Mouse (Mus musculus) midbrain, embryonic 13.5 days (tissue): ENCODE data around the gene Rpn1. TPM values are rescaled to one million over a fixed set of nuclear protein-coding genes. Genes with fewer than 3 reads are reported as not detected.

ENCODE experiments used
- ATAC-seq: fragments of 200-750 bp; cut with Nextera tagmentation; 2 replicates; pipeline ENCODE4 v1.8.0; 2017; ENCODE audit warnings: mild to moderate bottlenecking, moderate TSS enrichment, moderate library complexity
- H3K27ac ChIP-seq: fragments of 300-500 bp; sonication (generic); 2 replicates; pipeline ENCODE4 v1.5.1; 2015; ENCODE audit warnings: inconsistent platforms, mild to moderate bottlenecking, moderate library complexity
- H3K27me3 ChIP-seq: fragments of 300-500 bp; sonication (generic); 2 replicates; pipeline ENCODE4 v1.6.1; 2015; ENCODE audit warnings: mild to moderate bottlenecking, inconsistent platforms
- H3K36me3 ChIP-seq: fragments of 300-500 bp; sonication (generic); 2 replicates; pipeline ENCODE4 v1.6.1; 2015; ENCODE audit warnings: mild to moderate bottlenecking, inconsistent platforms
- H3K4me1 ChIP-seq: fragments of 300-500 bp; sonication (generic); replicated peaks from 2 replicates; pipeline ENCODE4 v1.6.1; 2015; ENCODE audit warnings: inconsistent platforms
- H3K4me2 ChIP-seq: fragments of 300-500 bp; sonication (generic); replicated peaks from 2 replicates; pipeline ENCODE4 v1.6.1; 2015; ENCODE audit warnings: moderate library complexity, mild to moderate bottlenecking, inconsistent platforms
- H3K4me3 ChIP-seq: fragments of 300-500 bp; sonication (generic); replicated peaks from 2 replicates; pipeline ENCODE4 v1.5.1; 2015; ENCODE audit warnings: mild to moderate bottlenecking, inconsistent platforms
- H3K9ac ChIP-seq: fragments of 300-500 bp; sonication (generic); replicated peaks from 2 replicates; pipeline ENCODE4 v1.6.1; 2015; ENCODE audit warnings: mild to moderate bottlenecking, inconsistent platforms
- H3K9me3 ChIP-seq: fragments of 300-500 bp; sonication (generic); 2 replicates; pipeline ENCODE4 v1.6.1; 2016; ENCODE audit warnings: mild to moderate bottlenecking, inconsistent platforms
- WGBS: fragments of 180-500 bp; shearing (Covaris S2); methylation state at CpG from one replicate; pipeline ENCODE4 v1.1.7; 2015; 5-methylcytosine and 5-hydroxymethylcytosine counted together
- polyA plus RNA-seq: library from polyadenylated mRNA; unstranded; fragments of >200 nt; fragmentation: Nextera tagmentation; extraction: Ambion mirVana; gene quantifications from 2 replicates; pipeline ENCODE4 v1.2.1, GENCODE M21; 2015

Rpn1 gene
- 257 TPM in 2 replicates for polyA plus RNA-seq

- H3K36me3 ChIP-seq = peaks cover 10% of the 10 kb centered on the region
- H3K4me1 ChIP-seq = peaks cover 30% of the 10 kb centered on the region
- WGBS = under 1% methylated on average over 69 of the region's 71 CpGs
- H3K4me2 ChIP-seq = peak within 1 kb of the TSS; percentile 99
- peak within 1 kb of the TSS; percentile 95 for H3K9ac ChIP-seq
- peak within 1 kb of the TSS; percentile 99 for H3K4me3 ChIP-seq
- H3K9me3 ChIP-seq = no peaks in the 10 kb centered on the region
- H3K27me3 ChIP-seq = peaks cover 6% of the 10 kb centered on the region
- peak; percentile 98 for ATAC-seq
- H3K27ac ChIP-seq = peak within 1 kb of the TSS; percentile 81
Observed at GRCm38 (mm10) chr6:88084278-88085151, at the start of gene Rpn1. Rpn1 (plus strand) TSS chr6:88084482.

GRCm38 (mm10) chr6:88037471-88038045, 46.7 kb upstream of the Rpn1 start:
- H3K27ac ChIP-seq = no peak overlapping the region
- no peaks in the 10 kb centered on the region for H3K9me3 ChIP-seq
- peaks cover 18% of the 10 kb centered on the region; the same call in 1 of the 2 replicates for H3K36me3 ChIP-seq
- no peak overlapping the region for H3K4me3 ChIP-seq
- H3K4me1 ChIP-seq = peaks cover 15% of the 10 kb centered on the region
- 83% methylated on average over 4 of the region's 4 CpGs for WGBS
- ATAC-seq = no peak
- no peak overlapping the region for H3K4me2 ChIP-seq
- no peaks in the 10 kb centered on the region for H3K27me3 ChIP-seq
- no peak overlapping the region for H3K9ac ChIP-seq

GRCm38 (mm10) chr6:88039426-88039825, 44.9 kb upstream of the Rpn1 start:
- peaks cover 18% of the 10 kb centered on the region; the same call in 1 of the 2 replicates for H3K36me3 ChIP-seq
- H3K27ac ChIP-seq = no peak overlapping the region
- H3K4me2 ChIP-seq = no peak overlapping the region
- H3K4me3 ChIP-seq = no peak overlapping the region
- H3K27me3 ChIP-seq = no peaks in the 10 kb centered on the region
- peaks cover 34% of the 10 kb centered on the region for H3K4me1 ChIP-seq
- no peaks in the 10 kb centered on the region for H3K9me3 ChIP-seq
- ATAC-seq = no peak
- H3K9ac ChIP-seq = no peak overlapping the region
- WGBS = 96% methylated on average over 4 of the region's 4 CpGs

GRCm38 (mm10) chr6:88041221-88041620, 43.1 kb upstream of the Rpn1 start:
- Histone ChIP-seq H3K4me2 (no peak overlapping the region), H3K27me3 (no peaks in the 10 kb centered on the region), H3K4me3 (no peak overlapping the region), H3K36me3 (peaks cover 12% of the 10 kb centered on the region; the same call in 1 of the 2 replicates), H3K9me3 (no peaks in the 10 kb centered on the region), H3K9ac (no peak overlapping the region), H3K27ac (no peak overlapping the region), H3K4me1 (peaks cover 34% of the 10 kb centered on the region)
- 75% methylated on average over 4 of the region's 4 CpGs for WGBS
- ATAC-seq = no peak

- no peak for ATAC-seq
- Histone ChIP-seq H3K4me3 (no peak overlapping the region), H3K27me3 (peaks cover 4% of the 10 kb centered on the region), H3K27ac (no peak overlapping the region), H3K4me1 (peaks cover 34% of the 10 kb centered on the region), H3K36me3 (0 out of 2 replicates have a peak, but pooled peaks cover 12% of the 10 kb centered on the region), H3K9me3 (no peaks in the 10 kb centered on the region), H3K9ac (no peak overlapping the region), H3K4me2 (0 out of 2 replicates have a peak overlapping the region, but pooled peaks have one; percentile 3)
- WGBS = 96% methylated on average over 3 of the region's 3 CpGs
Observed at GRCm38 (mm10) chr6:88042336-88042735, 41.9 kb upstream of the Rpn1 start.

GRCm38 (mm10) chr6:88044234-88044576, 40.1 kb upstream of the Rpn1 start:
- H3K27ac ChIP-seq = no peak overlapping the region
- no peak for ATAC-seq

GRCm38 (mm10) chr6:88044577-88045405, 39.5 kb upstream of the Rpn1 start, which contains the start of gene Rab7:
Rab7 (minus strand) TSS chr6:88045270.
- peak within 1 kb of the TSS; percentile 98 for H3K4me2 ChIP-seq
- H3K9me3 ChIP-seq = no peaks in the 10 kb centered on the region
- peak within 1 kb of the TSS; percentile 88 for H3K27ac ChIP-seq
- H3K4me3 ChIP-seq = peak within 1 kb of the TSS; percentile 97
- H3K9ac ChIP-seq = peak within 1 kb of the TSS; percentile 98
- ATAC-seq = peak; percentile 99
- under 1% methylated on average over 80 of the region's 82 CpGs for WGBS
- peaks cover 34% of the 10 kb centered on the region for H3K4me1 ChIP-seq
- H3K27me3 ChIP-seq = peaks cover 22% of the 10 kb centered on the region
- 0 out of 2 replicates have a peak, but pooled peaks cover 4% of the 10 kb centered on the region for H3K36me3 ChIP-seq

More at GRCm38 (mm10) chr6:88044234-88044576, 40.1 kb upstream of the Rpn1 start:
- peak overlapping the region; percentile 98 for H3K9ac ChIP-seq
- peaks cover 16% of the 10 kb centered on the region for H3K27me3 ChIP-seq
- no peaks in the 10 kb centered on the region for H3K9me3 ChIP-seq
- H3K4me1 ChIP-seq = peaks cover 34% of the 10 kb centered on the region
- 0 out of 2 replicates have a peak, but pooled peaks cover 4% of the 10 kb centered on the region for H3K36me3 ChIP-seq
- H3K4me3 ChIP-seq = peak overlapping the region; percentile 97
- 8% methylated on average over 3 of the region's 3 CpGs for WGBS
- H3K4me2 ChIP-seq = peak overlapping the region; percentile 98

- Histone ChIP-seq H3K9ac (no peak overlapping the region), H3K4me1 (peaks cover 34% of the 10 kb centered on the region), H3K36me3 (0 out of 2 replicates have a peak, but pooled peaks cover 4% of the 10 kb centered on the region), H3K4me2 (peak overlapping the region; percentile 98), H3K9me3 (no peaks in the 10 kb centered on the region), H3K4me3 (peak overlapping the region; percentile 97), H3K27ac (peak overlapping the region; percentile 88), H3K27me3 (peaks cover 24% of the 10 kb centered on the region)
- no peak for ATAC-seq
- WGBS = 37% methylated on average over 3 of the region's 3 CpGs
Observed at GRCm38 (mm10) chr6:88045406-88045766, 38.9 kb upstream of the Rpn1 start.

GRCm38 (mm10) chr6:88047853-88048252, 36.4 kb upstream of the Rpn1 start:
- Histone ChIP-seq H3K4me2 (no peak overlapping the region), H3K36me3 (no peaks in the 10 kb centered on the region), H3K4me3 (no peak overlapping the region), H3K4me1 (peaks cover 16% of the 10 kb centered on the region), H3K27ac (no peak overlapping the region), H3K9me3 (no peaks in the 10 kb centered on the region), H3K9ac (no peak overlapping the region), H3K27me3 (peaks cover 41% of the 10 kb centered on the region)
- ATAC-seq = no peak
- WGBS = 86% methylated on average over 5 of the region's 5 CpGs

GRCm38 (mm10) chr6:88049008-88049407, 35.3 kb upstream of the Rpn1 start:
- Histone ChIP-seq H3K27ac (no peak overlapping the region), H3K27me3 (peaks cover 49% of the 10 kb centered on the region), H3K36me3 (no peaks in the 10 kb centered on the region), H3K4me1 (peaks cover 4% of the 10 kb centered on the region), H3K9me3 (no peaks in the 10 kb centered on the region), H3K9ac (no peak overlapping the region), H3K4me2 (no peak overlapping the region), H3K4me3 (no peak overlapping the region)
- WGBS = 81% methylated on average over 6 of the region's 6 CpGs
- ATAC-seq = no peak

- no peak overlapping the region for H3K27ac ChIP-seq
- no peaks in the 10 kb centered on the region for H3K9me3 ChIP-seq
- WGBS = 94% methylated on average over 5 of the region's 5 CpGs
- no peak overlapping the region for H3K9ac ChIP-seq
- peaks cover 53% of the 10 kb centered on the region for H3K27me3 ChIP-seq
- no peaks in the 10 kb centered on the region for H3K4me1 ChIP-seq
- H3K36me3 ChIP-seq = no peaks in the 10 kb centered on the region
- no peak overlapping the region for H3K4me2 ChIP-seq
- ATAC-seq = no peak
- H3K4me3 ChIP-seq = no peak overlapping the region
Observed at GRCm38 (mm10) chr6:88051206-88051605, 33.1 kb upstream of the Rpn1 start.
